Mouse (Mus musculus) megakaryocyte-erythroid progenitor cell, adult 5 weeks (primary cell): ENCODE measurements around the gene H2-M10.3. TPM values are rescaled to one million over a fixed set of nuclear protein-coding genes. Genes with fewer than 3 reads are reported as not detected.

Source experiments
- polyA plus RNA-seq: library from polyadenylated mRNA; stranded (reverse); fragments of >175 nt; gene quantifications from 2 replicates; pipeline ENCODE4 v1.2.3, GENCODE M21; 2012

The H2-M10.3 gene
- polyA plus RNA-seq: not detected in 2 replicates

DNA sequence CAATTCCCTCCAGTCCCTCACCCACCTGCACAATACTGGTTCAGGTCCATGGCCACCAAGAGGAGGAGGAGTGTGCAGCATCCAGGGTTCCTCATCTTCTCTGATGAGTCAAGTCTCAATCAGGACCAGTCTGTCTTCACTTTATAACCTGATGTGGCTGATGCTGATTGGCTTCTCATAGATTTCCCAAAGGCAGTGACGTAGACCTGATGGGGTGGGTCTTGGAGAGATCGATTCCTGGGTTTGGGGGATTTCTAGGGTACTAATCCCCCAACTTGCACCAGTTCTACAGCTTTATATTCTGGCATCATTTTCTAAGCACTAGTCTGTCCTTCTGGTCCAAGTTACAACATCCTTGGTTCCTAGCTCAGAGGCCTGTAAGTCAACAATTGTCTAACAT lies at the start of gene H2-M10.3:
Gene H2-M10.3, minus strand, starts transcription at position 101 of the 400 bp plus-strand sequence.

DNA sequence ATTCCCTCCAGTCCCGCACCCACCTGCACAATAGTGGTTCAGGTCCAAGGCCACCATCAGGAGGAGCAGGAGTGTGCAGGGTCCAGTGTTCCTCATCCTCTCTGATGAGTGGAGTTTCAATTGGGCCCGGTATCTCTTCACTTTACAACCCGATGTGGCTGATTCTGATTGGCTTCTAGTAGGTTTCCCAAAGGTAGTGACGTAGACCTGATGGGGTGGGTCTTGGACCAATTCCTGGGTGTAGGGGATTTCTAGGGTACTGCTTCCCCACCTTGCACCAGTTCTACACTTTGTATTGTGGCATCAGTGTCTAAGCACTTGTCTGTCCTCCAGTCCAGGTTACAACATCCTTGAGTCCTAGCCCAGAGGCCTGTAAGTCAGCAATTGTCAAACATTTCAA lies 42.2 kb downstream of the H2-M10.3 start, which contains the start of gene H2-M10.1:
Gene H2-M10.1, minus strand, starts transcription at position 101 of the 400 bp plus-strand sequence.

Other genes with a start within 250 kb of the H2-M10.3 start
- 0.06 TPM in 1 of 2 replicates, not detected in the other for gene Gm19684, start 246.7 kb downstream of the H2-M10.3 start, polyA plus RNA-seq
- gene Gm7030, start 239.0 kb downstream of the H2-M10.3 start, polyA plus RNA-seq: not detected in 2 replicates
- gene Gm8909, start 199.9 kb downstream of the H2-M10.3 start, polyA plus RNA-seq: not detected in 2 replicates
- 0.16 TPM in 1 of 2 replicates, not detected in the other for gene H2-T3, start 178.1 kb downstream of the H2-M10.3 start, polyA plus RNA-seq
- 86.1 and 97.9 TPM in 2 replicates for gene Rpp21, start 110.3 kb downstream of the H2-M10.3 start, polyA plus RNA-seq
- gene Trim39, start 96.2 kb downstream of the H2-M10.3 start, polyA plus RNA-seq: 10.1 and 14.0 TPM in 2 replicates
- not detected in 2 replicates for gene H2-M10.2, start 81.9 kb downstream of the H2-M10.3 start, polyA plus RNA-seq
- gene H2-M10.1, start 42.3 kb downstream of the H2-M10.3 start, polyA plus RNA-seq: not detected in 2 replicates
- not detected in 2 replicates for gene H2-M10.4, start 93.9 kb upstream of the H2-M10.3 start, polyA plus RNA-seq
- not detected in 2 replicates for gene H2-M11, start 178.7 kb upstream of the H2-M10.3 start, polyA plus RNA-seq